Mouse (Mus musculus) right cerebral cortex, postnatal 14 days (tissue): Measurements from ENCODE around the gene Ephb1.

Source experiments
- DNase-seq: peaks from one replicate; pipeline ENCODE4 v3.0.0; 2022

The Ephb1 gene

DNA sequence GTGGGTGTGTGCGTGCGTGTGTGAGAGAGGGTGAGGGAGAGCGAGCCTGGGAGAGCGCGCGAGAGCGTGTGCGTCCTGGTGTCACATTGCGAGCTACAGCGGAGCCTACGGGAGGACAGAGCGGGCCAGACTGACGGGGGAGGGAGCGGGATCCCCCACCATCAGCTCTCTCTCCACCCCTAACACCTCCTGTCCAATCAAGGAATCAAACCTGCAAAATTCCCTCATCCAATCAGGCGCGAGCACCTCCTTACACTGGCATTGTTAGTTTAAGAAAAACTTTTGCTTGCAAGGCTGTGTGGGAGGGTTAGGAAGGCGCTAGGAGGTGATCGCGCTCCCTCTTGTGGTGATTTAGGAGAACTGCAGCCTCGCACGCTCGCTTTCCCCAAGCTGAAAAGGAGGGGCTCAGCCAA lies at the start of gene Ephb1:
TSS of gene Ephb1 (minus strand) at position 133 of the 413 bp plus-strand sequence.
- peak; percentile 76 for DNase-seq

DNA sequence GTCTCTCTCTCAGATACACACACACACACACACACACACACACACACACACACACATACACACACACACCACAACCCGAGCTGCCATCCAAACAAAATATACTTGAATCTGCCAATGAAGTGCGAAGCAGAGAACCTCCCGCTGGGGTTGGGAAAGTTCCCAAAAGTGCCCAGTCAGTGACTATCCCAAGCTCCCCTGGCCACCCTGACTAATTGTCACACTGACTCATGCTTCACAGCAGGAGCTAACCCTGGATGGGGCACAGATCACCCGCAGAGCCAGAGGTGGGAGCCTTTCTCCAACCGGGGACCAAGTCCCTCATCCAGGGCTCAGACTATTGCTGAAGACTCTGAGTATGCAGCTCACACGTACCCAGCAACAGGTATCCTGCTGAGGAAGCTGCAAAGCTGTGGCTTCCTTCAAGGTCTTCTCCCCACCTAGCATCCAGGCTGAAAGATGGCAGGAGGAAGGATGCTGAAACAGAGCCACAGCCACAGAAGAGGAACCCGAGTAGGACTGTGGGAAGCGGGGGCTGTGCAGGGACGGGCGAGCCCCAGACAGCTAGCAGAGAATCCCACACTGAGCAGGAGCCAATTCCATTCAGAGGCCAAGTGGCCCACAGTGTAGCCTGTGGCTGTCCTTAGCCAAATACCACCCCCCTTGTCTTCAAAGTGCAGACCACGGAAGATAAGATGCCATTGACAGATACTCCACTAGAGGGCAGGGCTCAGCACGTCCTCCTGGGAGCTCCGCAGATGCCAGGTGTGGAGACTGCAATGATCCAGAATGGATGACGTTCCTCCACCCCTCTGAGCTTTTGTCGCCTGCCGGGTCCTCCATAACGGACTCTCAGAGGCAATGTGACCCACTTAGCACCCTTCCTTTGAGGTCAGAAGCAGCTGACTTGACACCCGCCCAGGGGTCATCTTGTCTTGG lies 48.9 kb upstream of the Ephb1 start:
- peak; percentile 43 for DNase-seq

DNA sequence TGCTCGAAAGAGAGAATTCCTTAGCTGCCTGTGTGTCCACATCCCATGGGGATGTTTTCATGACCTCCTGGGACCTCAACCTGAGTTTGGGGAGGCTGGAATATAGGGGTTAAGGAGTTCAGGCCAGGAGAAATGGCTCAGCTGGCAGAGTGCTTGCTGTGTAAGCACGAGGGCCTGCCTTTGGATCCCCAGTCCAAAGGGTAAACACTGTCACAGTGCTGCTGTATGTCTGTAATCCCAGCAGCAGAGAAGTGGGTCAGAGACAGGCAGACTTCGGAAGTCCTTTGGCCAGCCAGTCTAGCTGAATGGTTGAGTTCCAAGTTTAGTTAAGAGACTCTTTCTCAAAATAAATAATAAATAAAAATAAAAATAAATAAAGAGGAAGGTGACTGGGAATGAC lies 48.2 kb upstream of the Ephb1 start:
- no peak for DNase-seq

- no peak for DNase-seq
Measured at GRCm38 (mm10) chr9:102388266-102388665, 33.8 kb upstream of the Ephb1 start.

DNA sequence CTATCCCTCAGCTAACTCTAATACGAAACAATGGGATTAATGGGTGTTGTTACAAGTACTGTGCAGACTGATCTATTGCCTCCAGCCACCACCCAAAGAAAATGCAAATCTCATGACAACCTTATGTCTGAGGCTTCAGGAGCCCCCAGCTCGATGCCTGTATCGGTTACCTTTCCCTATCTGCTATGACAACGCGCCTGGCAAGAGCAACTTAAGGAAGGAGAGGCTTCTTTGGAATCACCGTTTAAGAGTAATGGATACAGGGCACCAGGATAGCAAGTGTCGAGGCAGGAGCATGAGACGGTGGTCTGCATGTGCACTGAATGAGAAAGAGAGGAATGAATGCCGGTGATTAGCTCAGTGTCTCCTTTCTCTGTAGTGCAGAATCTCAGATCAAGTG lies 32.3 kb upstream of the Ephb1 start:
- no peak for DNase-seq

GRCm38 (mm10) chr9:102380235-102380634 lies 25.7 kb upstream of the Ephb1 start:
- no peak for DNase-seq

DNA sequence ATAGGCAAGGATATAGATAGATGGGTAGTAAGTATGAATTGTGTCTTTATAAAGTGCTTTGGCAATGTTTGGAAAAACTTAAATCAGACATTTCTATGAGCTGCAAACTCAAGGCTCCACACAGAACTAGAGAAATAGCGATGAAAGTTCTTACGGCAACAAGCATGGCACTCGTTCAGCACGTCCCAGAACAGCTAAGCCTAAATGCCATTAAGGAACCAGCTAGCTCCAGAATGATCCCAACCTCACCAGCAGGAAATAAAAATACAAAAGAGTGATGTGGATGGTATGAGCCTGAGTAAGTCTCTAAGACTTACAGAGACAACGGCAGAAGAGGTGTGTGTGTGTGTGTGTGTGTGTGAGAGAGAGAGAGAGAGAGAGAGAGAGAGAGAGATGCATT lies 20.2 kb upstream of the Ephb1 start:
- no peak for DNase-seq

DNA sequence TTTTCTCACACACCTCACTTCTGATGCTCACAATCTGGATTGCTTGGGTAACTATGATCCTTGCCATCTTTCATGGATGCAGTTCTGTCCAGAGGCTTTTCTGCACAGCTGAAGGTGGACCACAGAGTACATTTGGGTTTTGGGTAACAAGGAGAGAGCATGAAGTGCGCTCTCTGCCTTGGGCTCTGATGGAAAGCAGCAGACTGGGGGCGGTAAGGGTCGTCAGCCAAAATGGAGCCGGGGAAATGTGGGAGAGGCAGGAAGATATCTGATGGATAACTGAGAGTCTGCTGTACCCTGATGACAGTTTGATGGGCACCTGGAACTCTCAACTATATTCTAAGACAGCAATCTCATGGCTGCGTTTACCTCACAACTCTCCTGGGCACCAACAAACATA lies 19.4 kb upstream of the Ephb1 start:
- DNase-seq = no peak

DNA sequence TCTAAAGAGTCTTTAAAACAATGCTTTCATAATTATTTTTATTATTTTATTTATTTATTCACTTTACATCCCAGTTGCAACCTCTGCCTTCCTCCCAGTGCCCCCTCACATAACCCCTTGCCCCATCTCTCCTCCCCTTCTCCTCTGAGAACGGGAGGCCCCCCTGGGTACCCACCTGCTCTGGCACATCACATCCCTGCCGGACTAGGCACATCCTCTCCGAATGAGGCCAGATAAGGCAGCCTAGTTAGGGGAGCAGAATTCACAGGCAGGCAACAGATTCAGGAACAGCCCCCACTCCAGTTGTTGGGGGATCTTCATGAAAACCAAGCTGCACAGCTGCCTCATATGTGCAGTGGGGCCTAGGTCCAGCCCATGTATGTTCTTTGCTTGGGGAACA lies 17.4 kb upstream of the Ephb1 start:
- DNase-seq = no peak

DNA sequence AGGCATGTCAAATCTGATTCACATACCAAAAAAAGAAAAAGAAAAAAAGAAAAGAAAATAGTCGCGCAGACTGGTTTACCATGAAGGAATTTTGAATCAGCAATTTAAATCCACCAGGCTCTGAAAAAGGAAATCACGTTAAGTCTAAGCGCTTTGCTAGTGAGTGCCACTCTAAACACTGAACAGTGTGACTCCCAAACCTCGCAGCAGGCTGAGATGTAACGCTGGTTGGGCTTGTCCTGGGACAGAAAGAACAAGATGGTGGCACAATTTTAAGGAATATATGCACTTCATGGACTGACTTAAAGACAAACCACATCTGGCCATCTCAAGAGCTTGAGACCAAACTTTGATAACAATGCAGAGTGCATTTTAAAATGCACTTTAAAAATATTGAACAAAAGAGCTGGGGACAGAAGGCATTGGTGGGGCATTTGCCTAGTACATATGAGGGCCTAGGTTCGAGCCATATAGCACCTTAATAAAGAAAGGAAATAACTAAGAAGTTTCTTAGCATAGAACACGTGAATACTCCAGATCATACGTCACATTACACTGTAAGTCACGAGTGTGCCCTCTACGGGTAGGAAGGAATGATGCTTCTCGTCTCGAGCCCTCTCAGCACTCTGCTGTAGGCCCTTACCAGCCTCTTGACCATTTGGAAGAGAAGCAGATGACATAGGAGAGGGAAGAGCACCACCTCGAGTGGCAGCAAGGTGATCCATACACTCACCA lies 16.7 kb upstream of the Ephb1 start:
- DNase-seq = no peak

- no peak for DNase-seq
Measured at GRCm38 (mm10) chr9:102370141-102370540, 15.6 kb upstream of the Ephb1 start.

DNA sequence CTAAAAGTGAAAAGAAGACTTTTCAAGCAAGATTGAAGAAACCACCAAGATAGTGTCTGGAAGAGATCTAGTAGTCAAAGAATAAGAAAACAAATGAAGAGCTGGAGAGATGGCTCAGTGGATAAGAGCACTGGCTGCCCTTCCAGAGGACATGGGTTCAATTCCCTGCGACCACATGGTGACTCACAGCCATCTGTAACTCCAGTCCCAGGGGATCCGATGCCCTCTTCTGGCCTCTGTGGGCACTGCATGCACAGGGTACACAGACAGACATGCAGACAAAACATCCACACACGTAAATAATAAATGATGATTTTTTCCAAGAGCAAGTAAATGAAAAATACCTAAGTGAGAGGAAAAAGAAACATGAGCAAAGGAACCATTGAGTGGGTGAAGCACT lies 14.6 kb upstream of the Ephb1 start:
- no peak for DNase-seq

DNA sequence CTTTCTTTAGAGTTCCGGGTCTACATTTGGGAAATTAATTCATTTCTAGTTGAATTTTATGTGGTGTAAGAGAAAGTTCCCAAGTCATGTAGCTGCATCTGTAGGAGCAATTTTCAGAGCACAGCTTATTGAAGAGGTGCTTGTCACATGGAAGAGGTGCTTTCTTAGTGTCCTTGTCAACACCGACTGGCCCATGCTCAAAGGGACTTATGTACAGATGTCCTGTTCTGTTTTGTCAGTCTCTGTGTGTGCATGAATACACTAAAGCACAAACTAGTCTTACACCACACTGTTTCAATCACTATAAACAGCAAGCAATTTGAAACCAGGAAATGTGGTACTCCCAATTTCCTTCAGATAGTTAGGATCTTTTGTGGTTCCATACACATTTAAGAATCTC lies 13.3 kb upstream of the Ephb1 start:
- no peak for DNase-seq

DNA sequence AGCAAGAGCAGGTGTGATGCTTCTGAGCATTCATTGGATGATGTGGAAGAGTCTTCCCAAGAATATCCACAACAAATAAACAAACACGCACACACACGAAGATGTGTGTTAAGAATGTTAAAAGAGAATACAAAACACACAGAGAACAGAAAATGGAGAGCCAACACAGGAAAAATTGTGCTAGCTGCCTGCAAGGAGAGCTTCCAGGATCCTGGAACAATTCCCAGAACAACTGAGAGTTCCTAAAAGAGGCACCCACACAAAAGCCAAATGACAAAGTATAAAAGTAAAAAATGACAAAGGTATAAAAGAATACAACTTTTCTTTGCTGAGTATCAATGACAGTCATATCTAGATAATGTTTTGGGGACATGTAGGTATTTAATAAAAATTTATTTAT lies 11.0 kb upstream of the Ephb1 start:
- no peak for DNase-seq

DNA sequence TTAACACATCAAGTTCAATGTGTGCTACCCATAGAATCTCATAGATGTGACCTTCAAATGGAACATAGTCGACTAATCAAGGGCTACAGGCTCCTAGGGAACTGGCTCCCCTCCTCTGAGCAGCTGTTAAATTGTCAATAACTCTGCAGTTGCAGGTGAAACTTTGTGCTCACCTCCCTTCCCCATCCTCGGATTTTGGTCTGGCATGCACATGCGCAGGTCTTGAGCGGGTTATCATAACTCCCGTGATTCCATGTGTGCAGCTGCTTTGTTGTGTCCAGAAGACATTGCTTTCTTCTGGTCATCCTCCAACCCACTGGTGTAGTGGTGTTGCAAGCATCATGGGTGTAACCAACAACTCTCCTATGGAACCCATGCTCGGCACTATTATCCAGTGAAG lies 4.8 kb upstream of the Ephb1 start:
- no peak for DNase-seq

DNA sequence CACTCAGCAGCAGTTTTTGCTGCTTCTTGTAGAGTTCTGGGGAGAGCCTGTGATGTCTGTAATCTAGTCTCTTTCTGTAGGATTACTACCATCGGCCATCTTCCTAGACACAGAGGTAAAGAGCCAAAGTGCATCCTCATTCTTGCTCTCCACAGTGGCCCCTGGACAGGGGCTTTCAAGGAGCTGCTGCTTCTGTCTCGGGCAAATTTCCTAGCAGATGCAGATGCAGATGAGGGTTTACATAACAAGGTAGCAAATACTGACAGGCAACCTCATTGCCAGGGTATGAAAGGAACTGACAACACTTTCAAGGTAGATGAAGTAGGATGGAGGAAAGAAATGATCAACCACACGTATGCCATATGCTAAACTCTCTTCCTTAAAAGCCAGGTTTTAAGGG lies 4.2 kb upstream of the Ephb1 start:
- DNase-seq = no peak

DNA sequence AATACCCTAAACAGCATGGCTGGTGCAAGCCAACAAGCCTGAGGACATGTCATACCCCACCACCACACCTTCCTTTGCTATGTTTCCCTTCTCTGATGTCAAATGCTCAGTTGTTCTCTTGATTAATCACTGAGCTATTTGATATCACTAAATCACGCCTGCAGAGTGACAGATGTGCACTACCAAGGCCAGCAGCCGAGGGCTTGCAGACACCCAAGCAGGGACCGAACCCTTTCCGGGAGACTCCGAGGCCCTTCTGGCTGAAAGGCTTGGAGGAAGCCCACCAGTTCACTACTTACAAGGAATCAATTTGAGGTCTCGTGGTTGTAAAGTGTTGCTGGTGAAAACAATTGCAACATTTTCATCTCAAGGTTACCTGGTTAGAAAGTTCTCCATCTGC lies 3.5 kb upstream of the Ephb1 start:
- DNase-seq = no peak

DNA sequence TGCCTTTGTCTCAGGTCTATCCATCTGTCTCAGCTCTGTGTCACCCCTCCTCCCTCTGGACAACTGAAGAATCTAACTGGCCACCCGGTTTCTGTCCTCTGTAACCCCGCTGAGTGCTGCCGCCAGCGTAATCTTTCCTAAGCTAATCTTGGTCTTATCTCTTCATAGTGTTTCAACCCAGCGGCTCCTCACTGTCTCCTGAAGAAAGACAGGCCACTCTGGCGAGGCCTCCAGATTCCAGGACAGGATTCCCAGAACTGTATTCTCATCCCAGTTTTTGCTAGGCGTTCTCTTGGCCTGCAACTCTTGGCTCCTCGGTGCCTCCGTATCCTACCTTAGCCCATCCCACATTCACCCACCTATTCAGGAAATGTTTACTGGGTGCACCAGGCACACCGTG lies 2.0 kb upstream of the Ephb1 start:
- DNase-seq = no peak

GRCm38 (mm10) chr9:102355726-102356125 lies 1.2 kb upstream of the Ephb1 start:
- no peak for DNase-seq

GRCm38 (mm10) chr9:102353636-102354491 lies 629 bp downstream of the Ephb1 start:
- DNase-seq = no peak

GRCm38 (mm10) chr9:102353056-102353635 lies 1.3 kb downstream of the Ephb1 start:
- peak; percentile 55 for DNase-seq

- no peak for DNase-seq
Measured at GRCm38 (mm10) chr9:102352186-102353055, 2.1 kb downstream of the Ephb1 start.
